Mouse (Mus musculus) CH12.LX (cell line): Measurements from ENCODE around the gene Mtap. TPM values are rescaled to one million over a fixed set of nuclear protein-coding genes. Genes with fewer than 3 reads are reported as not detected.

Experiments used
- DNase-seq: peaks from one replicate; pipeline ENCODE4 v3.0.0-alpha.2; 2013; ENCODE audit errors: extremely low read depth
- H3K27ac ChIP-seq: 2 replicates; pipeline ENCODE4 v1.5.1; 2012; ENCODE audit warnings: low read depth, mild to moderate bottlenecking, control low read depth, moderate library complexity; ENCODE audit not compliant: insufficient read depth
- H3K27me3 ChIP-seq: replicated peaks from 2 replicates; pipeline ENCODE3; 2012; ENCODE audit warnings: inconsistent platforms
- H3K36me3 ChIP-seq, 2 experiments: replicated peaks in 1 of 2; 2 replicates each; pipeline versions ENCODE3 to v1.6.1; 2012; ENCODE audit warnings: inconsistent platforms in 1 of 2, low read length in 1 of 2, mild to moderate bottlenecking in 1 of 2, mixed read lengths in 1 of 2, moderate library complexity in 1 of 2; ENCODE audit not compliant: control insufficient read depth in 1 of 2, insufficient read depth in 1 of 2
- H3K4me1 ChIP-seq, 2 experiments: 2 replicates each; pipeline ENCODE4 v1.6.1; 2012; ENCODE audit warnings: inconsistent platforms in 1 of 2, moderate library complexity in 1 of 2; ENCODE audit not compliant: insufficient read depth in 2 of 2, control insufficient read depth in 1 of 2
- H3K4me2 ChIP-seq: 2 replicates; pipeline ENCODE4 v1.6.1; 2012; ENCODE audit warnings: low read depth, mild to moderate bottlenecking, control low read depth; ENCODE audit not compliant: poor library complexity, insufficient read depth, severe bottlenecking
- H3K4me3 ChIP-seq, 3 experiments: fragments of 150-350 bp in 1 of 3; sonication (generic) in 1 of 3; replicated peaks in 1 of 3; 2 replicates each; pipeline versions ENCODE3 to v1.5.1; 2011 to 2012; ENCODE audit warnings: low read depth in 2 of 3, low read length in 2 of 3, mild to moderate bottlenecking in 2 of 3, moderate library complexity in 2 of 3, control low read depth in 1 of 3, improper control_type of control experiment in 1 of 3, inconsistent platforms in 1 of 3, mixed read lengths in 1 of 3; ENCODE audit not compliant: poor library complexity in 1 of 3
- H3K79me2 ChIP-seq: replicated peaks from 2 replicates; pipeline ENCODE4 v1.6.1; 2012; ENCODE audit warnings: mild to moderate bottlenecking, moderate library complexity; ENCODE audit not compliant: control insufficient read depth, poor library complexity, insufficient read depth, severe bottlenecking; ENCODE audit errors: extremely low read depth
- H3K9ac ChIP-seq: 2 replicates; pipeline ENCODE4 v1.6.1; 2012; ENCODE audit warnings: low read depth, mild to moderate bottlenecking, control low read depth, moderate library complexity; ENCODE audit not compliant: insufficient read depth
- H3K9me3 ChIP-seq: replicated peaks from 2 replicates; pipeline ENCODE3; 2012; ENCODE audit warnings: low read length, inconsistent platforms, mixed read lengths
- BHLHE40 ChIP-seq: IDR thresholded peaks from 2 replicates; pipeline ENCODE4 v1.6.1; 2011; ENCODE audit warnings: mild to moderate bottlenecking, low read depth, low read length, improper control_type of control experiment
- CHD1 ChIP-seq: IDR thresholded peaks from 2 replicates; pipeline ENCODE4 v1.6.1; 2012; ENCODE audit warnings: low read depth, low read length, improper control_type of control experiment, inconsistent platforms
- E2F4 ChIP-seq: IDR thresholded peaks from 2 replicates; pipeline ENCODE4 v1.6.1; 2011; ENCODE audit warnings: low read depth, low read length, improper control_type of control experiment; ENCODE audit not compliant: insufficient replicate concordance
- ELF1 ChIP-seq: IDR thresholded peaks from 2 replicates; pipeline ENCODE4 v1.6.1; 2014; ENCODE audit warnings: low read depth, mild to moderate bottlenecking, inconsistent platforms, low read length, improper control_type of control experiment
- ETS1 ChIP-seq: conservative IDR thresholded peaks from 2 replicates; pipeline ENCODE4 v1.6.1; 2012; ENCODE audit warnings: low read depth, mild to moderate bottlenecking, inconsistent platforms, low read length, improper control_type of control experiment, moderate library complexity
- HCFC1 ChIP-seq: IDR thresholded peaks from 2 replicates; pipeline ENCODE4 v1.6.1; 2012; ENCODE audit warnings: low read depth, mild to moderate bottlenecking, inconsistent platforms, low read length, improper control_type of control experiment
- JUN ChIP-seq: IDR thresholded peaks from 2 replicates; pipeline ENCODE4 v1.6.1; 2011; ENCODE audit warnings: low read depth, mild to moderate bottlenecking, low read length, improper control_type of control experiment, moderate library complexity; ENCODE audit not compliant: insufficient read depth
- MAX ChIP-seq: IDR thresholded peaks from 2 replicates; pipeline ENCODE4 v1.6.1; 2011; ENCODE audit warnings: low read length, improper control_type of control experiment
- MAZ ChIP-seq: IDR thresholded peaks from 2 replicates; pipeline ENCODE4 v1.6.1; 2012; ENCODE audit warnings: low read depth, mild to moderate bottlenecking, inconsistent platforms, low read length, improper control_type of control experiment, moderate library complexity
- MEF2A ChIP-seq: IDR thresholded peaks from 2 replicates; pipeline ENCODE4 v1.6.1; 2014; ENCODE audit warnings: low read depth, mild to moderate bottlenecking, inconsistent platforms, low read length, improper control_type of control experiment, borderline replicate concordance
- MYC ChIP-seq: IDR thresholded peaks from 2 replicates; pipeline ENCODE4 v1.6.1; 2011; ENCODE audit warnings: low read depth, mild to moderate bottlenecking, improper control_type of control experiment, low read length
- NELFE ChIP-seq: IDR thresholded peaks from 2 replicates; pipeline ENCODE4 v1.6.1; 2011; ENCODE audit warnings: low read depth, low read length, improper control_type of control experiment
- PAX5 ChIP-seq: IDR thresholded peaks from 2 replicates; pipeline ENCODE4 v1.6.1; 2012; ENCODE audit warnings: low read length, inconsistent platforms, mixed read lengths
- POLR2A ChIP-seq: IDR thresholded peaks from 2 replicates; pipeline ENCODE4 v1.6.1; 2011; ENCODE audit warnings: low read depth, mild to moderate bottlenecking, improper control_type of control experiment, low read length
- RCOR1 ChIP-seq: conservative IDR thresholded peaks from 2 replicates; pipeline ENCODE4 v1.6.1; 2012; ENCODE audit warnings: low read depth, mild to moderate bottlenecking, inconsistent platforms, low read length, improper control_type of control experiment
- SMC3 ChIP-seq: IDR thresholded peaks from 2 replicates; pipeline ENCODE4 v1.6.1; 2011; ENCODE audit warnings: low read depth, low read length, improper control_type of control experiment
- TBP ChIP-seq: conservative IDR thresholded peaks from 2 replicates; pipeline ENCODE4 v1.6.1; 2011; ENCODE audit warnings: low read depth, low read length, improper control_type of control experiment
- USF1 ChIP-seq: IDR thresholded peaks from 2 replicates; pipeline ENCODE4 v1.6.1; 2014; ENCODE audit warnings: low read depth, mild to moderate bottlenecking, inconsistent platforms, low read length, improper control_type of control experiment
- ZMIZ1 ChIP-seq: IDR thresholded peaks from 2 replicates; pipeline ENCODE4 v1.6.1; 2012; ENCODE audit warnings: low read depth, mild to moderate bottlenecking, inconsistent platforms, low read length, improper control_type of control experiment
- ZNF384 ChIP-seq: IDR thresholded peaks from 2 replicates; pipeline ENCODE4 v1.6.1; 2012; ENCODE audit warnings: low read depth, low read length, improper control_type of control experiment, inconsistent platforms
- dilution Hi-C: fragments of 300-500 bp; cut with MboI; formaldehyde crosslinking; loops from 2 replicates; pipeline ENCODE4 v1.14.3; 2020; ENCODE audit warnings: low sequenced_read_pairs; ENCODE audit not compliant: extremely low pct_unique_long_range_greater_than_20kb, extremely low pct_ligation_motif_present
- in situ Hi-C: fragments of 300-500 bp; cut with MboI; formaldehyde crosslinking; loops from 3 replicates; pipeline ENCODE4 v1.14.3; 2019; ENCODE audit warnings: low sequenced_read_pairs, low pct_ligation_motif_present, low pct_unique_long_range_greater_than_20kb, mixed read lengths
- polyA plus RNA-seq: library from polyadenylated mRNA; unstranded; fragments of >175 nt; gene quantifications from 2 replicates; pipeline ENCODE4 v1.2.1, GENCODE M21; 2012; ENCODE audit warnings: low read depth; ENCODE audit not compliant: insufficient read length
- total RNA-seq, 2 experiments: library from RNA; depleted of rRNA; stranded (reverse); fragments of 300-350 nt in 1 of 2; fragments of >200 nt in 1 of 2; gene quantifications; 2 replicates each; pipeline ENCODE4 v1.2.3; 2012 to 2014

Gene Mtap
- total and polyA plus RNA-seq, 3 experiments = not detected

DNA sequence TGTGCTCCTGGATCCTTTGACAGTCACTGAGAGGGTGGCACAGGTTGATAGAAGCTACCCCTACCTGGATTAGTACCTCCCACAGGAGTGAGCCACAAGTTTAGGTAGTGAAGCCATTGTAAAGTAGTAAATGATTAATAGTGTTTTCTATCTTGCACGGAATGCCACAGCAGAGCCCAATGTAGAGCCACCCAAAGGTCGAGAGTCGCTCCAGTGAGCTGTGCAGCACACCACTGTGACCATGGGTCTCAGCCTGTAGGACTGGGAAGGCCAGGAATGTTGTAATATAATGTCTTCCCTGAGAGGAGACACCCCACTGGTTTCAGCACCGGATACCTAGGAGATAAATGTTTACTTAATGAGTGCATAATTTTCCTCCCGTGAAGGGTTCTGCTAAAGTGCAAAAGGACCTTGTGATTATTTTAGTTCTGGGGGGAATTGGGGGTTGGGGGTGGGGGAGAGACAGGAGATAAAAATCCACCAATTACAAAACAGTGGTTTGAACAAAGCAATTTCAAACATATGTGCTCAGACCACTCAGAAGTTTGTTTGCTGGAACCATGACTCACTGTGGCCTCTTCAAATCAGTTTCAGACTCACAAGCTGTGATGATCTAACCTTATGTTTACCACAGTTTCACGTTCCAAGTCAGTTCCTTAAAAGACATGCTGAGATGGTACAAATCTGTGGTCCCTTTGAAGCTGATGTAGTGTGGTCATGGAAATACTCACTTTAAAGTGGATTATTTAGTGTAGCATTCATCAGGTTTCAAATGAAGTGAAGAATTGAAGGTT, 40.8 kb downstream of the Mtap start:
- no peak for TF ChIP-seq PAX5
- TF ChIP-seq NELFE = no peak
- TF ChIP-seq HCFC1 = no peak
- TF ChIP-seq POLR2A = no peak
- TF ChIP-seq ETS1 = no peak
- no peak for TF ChIP-seq MAX
- TF ChIP-seq SMC3 = no peak
- no peak for TF ChIP-seq ZNF384
- TF ChIP-seq MAZ = no peak
- no peak for TF ChIP-seq BHLHE40
- TF ChIP-seq E2F4 = no peak
- TF ChIP-seq ELF1 = no peak
- no peak for TF ChIP-seq JUN
- TF ChIP-seq ZMIZ1 = no peak
- TF ChIP-seq USF1 = no peak
- no peak for TF ChIP-seq RCOR1
- TF ChIP-seq TBP = no peak
- TF ChIP-seq CHD1 = no peak
- no peak for TF ChIP-seq MEF2A
- dilution Hi-C loops (no loop called here), in situ Hi-C loops (no loop called here)
- no peak overlapping the region for H3K4me3 ChIP-seq
- H3K79me2 ChIP-seq = no peaks in the 10 kb centered on the region
- no peak overlapping the region for H3K27ac ChIP-seq
- H3K4me1 ChIP-seq = no peaks in the 10 kb centered on the region
- no peak overlapping the region for H3K4me2 ChIP-seq
- no peak overlapping the region for H3K9ac ChIP-seq
- H3K36me3 ChIP-seq = no peaks in the 10 kb centered on the region
- H3K27me3 ChIP-seq = no peaks in the 10 kb centered on the region
- DNase-seq = no peak
- H3K9me3 ChIP-seq = no peaks in the 10 kb centered on the region

DNA sequence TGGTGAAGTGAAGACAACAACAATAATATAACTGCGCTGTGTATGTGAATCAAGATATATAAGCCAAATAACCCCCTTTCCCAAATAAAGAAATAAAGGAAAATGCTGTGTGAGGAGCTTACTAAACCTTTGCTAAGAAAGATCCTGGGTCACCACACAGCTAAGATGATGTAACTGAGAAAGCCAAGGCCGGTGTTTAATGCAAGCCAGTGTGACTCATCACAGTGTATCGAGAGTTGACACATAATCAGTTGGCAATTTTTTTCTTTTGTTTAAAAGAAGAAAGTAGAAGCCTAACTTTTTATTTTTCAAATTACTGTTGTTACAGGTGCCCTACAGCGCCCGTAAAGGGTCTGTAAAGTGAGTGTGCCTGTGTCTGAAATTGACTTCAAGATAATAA, 43.2 kb downstream of the Mtap start:
- H3K9me3 ChIP-seq = no peaks in the 10 kb centered on the region
- DNase-seq = no peak
- dilution Hi-C loops (no loop called here), in situ Hi-C loops (no loop called here)
- H3K4me2 ChIP-seq = no peak overlapping the region
- H3K9ac ChIP-seq = no peak overlapping the region
- H3K27ac ChIP-seq = no peak overlapping the region
- H3K36me3 ChIP-seq = no peaks in the 10 kb centered on the region
- H3K4me1 ChIP-seq = no peaks in the 10 kb centered on the region
- no peak overlapping the region for H3K4me3 ChIP-seq
- no peaks in the 10 kb centered on the region for H3K79me2 ChIP-seq
- TF ChIP-seq MYC = no peak
- H3K27me3 ChIP-seq = no peaks in the 10 kb centered on the region
